Mouse (Mus musculus) megakaryocyte, adult 5-6 weeks (primary cell): Measurements from ENCODE around the gene Lpin3. TPM values are rescaled to one million over a fixed set of nuclear protein-coding genes. Genes with fewer than 3 reads are reported as not detected.

Experiments
- ATAC-seq: 2 replicates; pipeline ENCODE4 v1.8.0; 2016; ENCODE audit warnings: mild to moderate bottlenecking, inconsistent platforms; ENCODE audit not compliant: poor library complexity, severe bottlenecking
- total RNA-seq, 2 experiments: library from RNA; stranded (forward) in 1 of 2; stranded (reverse) in 1 of 2; fragments of 153-499, 151-499 nt in 1 of 2; fragments of 221-1000, 200-1000 nt in 1 of 2; gene quantifications; 2 replicates each; pipeline versions ENCODE4 v1.2.3 to v1.2.4; 2015 to 2017

Lpin3 gene
- total RNA-seq, 2 experiments from 2014 or later: not detected

DNA sequence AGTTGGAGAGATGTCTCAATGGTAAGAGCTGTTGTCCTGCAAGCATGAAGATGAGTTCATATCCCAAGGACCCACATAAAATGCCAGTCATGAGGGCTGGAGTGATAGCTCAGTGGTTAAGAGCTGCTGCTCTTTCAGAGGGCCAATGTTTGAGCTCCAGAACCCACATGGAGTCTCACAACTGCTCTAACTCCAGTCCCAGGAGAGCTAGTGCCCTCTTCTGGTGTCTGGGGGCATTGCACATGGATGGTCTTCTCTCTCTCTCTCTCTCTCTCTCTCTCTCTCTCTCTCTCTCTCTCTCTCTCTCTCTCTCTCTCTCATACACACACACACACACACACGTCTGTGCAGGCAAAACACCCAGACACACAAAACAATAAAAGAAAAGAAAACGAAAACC is 4.4 kb downstream of the Lpin3 start:
- peak; percentile 47 for ATAC-seq

GRCm38 (mm10) chr2:160886221-160886620 is 5.8 kb downstream of the Lpin3 start:
- no peak for ATAC-seq

GRCm38 (mm10) chr2:160887284-160887683 is 6.8 kb downstream of the Lpin3 start:
- peak; percentile 92 for ATAC-seq

GRCm38 (mm10) chr2:160887859-160888258 is 7.4 kb downstream of the Lpin3 start:
- peak; percentile 30 for ATAC-seq

DNA sequence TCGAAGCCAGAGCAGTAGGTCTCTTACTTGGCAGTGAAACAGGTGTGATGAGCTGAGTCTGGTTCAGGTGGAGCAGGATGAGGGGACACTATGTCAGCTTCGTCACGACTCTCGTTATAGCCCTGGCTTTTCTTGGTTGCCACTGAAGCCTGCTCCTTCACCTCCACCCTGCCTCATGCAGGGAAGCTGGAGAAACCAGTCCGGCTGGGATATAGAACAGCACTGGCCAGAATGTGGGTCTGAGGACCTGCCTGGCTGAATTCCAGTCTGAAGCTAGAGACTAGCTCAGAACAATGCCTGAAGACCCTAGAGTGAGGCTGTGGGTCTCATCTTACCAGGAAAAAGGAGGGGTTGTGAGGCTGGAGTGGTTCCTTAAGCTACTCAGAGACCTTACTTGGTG is 10.6 kb downstream of the Lpin3 start:
- no peak for ATAC-seq

DNA sequence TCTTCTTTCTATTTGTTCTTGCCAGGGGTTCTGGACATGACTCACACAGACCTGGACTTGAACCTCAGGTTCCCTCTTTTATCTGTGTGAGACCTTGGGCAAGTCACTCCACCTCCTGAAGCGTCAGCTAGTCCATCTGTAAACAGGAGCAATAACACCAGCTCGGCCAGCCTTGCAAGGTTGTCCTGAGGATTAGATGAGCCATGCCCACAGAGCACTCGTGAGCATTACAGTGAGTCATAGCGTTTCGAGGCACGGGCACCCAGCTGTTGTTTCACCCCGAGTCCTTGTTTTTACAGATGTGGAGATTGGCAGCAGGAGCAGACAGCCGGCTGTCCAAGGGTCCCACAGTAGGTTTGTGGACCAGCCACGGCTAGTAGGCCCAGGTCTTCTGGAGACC is 11.2 kb downstream of the Lpin3 start:
- ATAC-seq: no peak

DNA sequence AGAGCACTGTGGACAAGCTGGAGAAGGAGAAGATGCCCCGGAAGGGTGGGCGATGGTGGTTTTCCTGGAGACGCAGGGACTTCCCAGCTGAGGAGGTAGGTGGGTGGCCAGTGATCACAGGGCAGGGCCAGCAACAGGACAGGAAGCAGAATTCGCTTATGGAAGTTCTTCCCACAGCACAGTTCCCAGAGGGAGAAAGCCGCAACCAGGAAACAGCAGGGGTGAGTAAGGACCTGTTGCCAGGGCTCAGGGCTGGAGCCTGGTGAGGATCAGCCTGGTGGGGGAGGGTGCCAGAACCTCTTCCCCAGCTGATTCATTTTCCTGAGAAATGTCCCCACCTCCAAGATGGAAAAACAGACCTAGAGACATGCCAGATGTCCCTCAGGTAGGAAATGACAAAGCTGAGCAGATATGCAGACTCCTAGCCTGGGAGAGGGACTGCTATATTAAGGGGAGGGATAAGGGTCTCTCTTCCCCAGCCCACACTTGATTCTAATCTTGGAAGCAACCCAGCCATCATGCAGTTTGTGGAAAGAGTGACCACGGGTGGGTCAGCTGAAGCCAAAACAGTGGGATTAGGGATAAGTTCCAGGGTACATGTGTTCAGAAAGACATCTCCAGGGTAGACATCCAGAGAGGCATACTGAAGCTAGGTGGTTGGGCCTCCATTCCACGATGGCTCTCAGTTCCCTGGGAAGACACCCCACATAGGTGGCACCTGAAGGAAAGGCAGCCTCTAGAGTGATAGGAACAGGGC is 21.4 kb downstream of the Lpin3 start:
- no peak for ATAC-seq

DNA sequence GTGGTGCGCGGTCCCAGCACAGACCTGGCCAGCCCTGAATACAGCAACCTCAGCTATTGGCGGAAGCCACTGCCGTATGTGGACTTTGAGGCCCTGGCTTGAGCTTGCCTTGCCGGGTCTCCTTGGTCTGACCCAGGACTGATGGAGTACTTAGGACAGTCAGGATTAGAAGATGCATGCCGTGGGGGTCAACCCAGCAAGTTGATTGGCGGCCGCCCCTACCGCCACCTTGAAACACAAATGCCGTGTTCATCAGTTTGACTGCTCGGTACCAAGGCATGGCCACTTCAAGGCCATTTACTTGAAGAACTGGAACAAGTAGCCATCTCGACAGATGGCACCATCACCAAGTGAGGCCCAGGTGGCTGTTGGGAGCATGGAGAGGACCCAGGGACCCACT is 24.8 kb downstream of the Lpin3 start:
- ATAC-seq: no peak

DNA sequence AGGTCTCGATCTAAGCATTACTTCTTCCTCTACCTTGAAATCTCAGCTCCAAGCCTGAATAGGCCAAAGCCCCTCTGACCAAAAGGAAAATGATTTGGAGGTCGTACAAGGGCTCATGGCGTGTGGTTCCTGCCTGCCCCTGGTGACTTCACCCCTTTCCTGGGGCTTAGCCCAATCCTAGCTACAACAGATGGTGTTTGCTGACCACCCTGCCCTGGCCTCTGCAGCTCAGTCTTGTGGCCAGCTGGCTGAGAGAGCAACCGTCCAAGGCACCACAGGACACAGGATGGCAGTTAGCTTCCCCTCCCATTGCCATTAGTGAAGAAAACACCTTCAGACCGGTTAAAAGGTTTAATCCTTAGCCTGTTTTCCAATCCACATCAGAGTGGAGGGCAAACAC is 25.6 kb downstream of the Lpin3 start:
- no peak for ATAC-seq

GRCm38 (mm10) chr2:160908607-160909006 is 28.1 kb downstream of the Lpin3 start:
- no peak for ATAC-seq

DNA sequence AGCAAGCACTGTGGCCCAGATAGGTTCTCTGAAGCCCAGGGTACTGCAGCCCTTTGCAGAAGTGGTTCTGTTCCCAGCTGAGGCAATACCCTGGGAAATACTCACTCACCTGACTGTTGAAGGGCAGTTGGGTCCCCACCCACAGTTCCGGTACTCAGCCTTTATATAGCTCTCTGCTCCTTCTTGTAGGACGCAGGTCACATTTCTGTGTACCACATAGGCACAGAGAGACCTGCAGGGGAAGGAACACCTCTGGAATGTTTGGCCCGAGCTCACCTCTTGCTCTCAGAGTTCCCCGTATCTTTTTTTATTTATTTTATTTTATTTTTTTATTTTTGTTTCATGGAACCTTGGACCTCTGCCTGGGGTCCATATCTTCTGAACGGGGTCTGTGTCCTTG is 30.2 kb downstream of the Lpin3 start:
- no peak for ATAC-seq

DNA sequence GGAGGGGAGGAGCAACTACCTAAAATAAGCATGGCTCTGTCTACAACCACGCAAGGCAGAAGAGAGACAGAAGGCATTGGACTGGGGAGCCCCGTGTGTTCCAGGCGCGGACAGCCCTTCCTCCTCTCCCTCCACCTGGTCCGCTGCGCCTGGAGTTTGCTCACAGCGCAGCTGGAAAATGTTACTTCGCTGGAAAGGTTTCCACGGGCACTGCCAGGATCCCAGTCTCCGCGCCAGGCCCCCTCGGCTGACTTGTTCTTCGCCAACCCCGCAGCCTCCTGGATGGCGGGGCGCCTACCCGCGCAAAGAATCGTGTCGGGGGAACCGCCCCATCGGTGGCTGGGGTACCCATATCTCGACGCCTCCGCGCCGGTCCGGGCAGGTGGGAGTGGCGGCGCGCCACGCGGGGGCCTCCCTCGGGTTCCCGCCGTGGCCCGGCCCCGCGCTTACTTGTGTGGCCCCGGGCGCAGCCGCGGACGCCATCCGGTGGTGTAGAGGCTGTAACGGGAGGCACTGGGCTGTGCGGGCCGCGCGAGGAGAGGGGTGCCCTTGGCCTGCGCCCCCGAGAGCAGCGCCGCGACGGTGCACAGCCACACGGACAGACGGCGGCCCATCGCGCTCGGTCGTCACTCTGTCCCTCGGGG is 31.2 kb downstream of the Lpin3 start:
- no peak for ATAC-seq

DNA sequence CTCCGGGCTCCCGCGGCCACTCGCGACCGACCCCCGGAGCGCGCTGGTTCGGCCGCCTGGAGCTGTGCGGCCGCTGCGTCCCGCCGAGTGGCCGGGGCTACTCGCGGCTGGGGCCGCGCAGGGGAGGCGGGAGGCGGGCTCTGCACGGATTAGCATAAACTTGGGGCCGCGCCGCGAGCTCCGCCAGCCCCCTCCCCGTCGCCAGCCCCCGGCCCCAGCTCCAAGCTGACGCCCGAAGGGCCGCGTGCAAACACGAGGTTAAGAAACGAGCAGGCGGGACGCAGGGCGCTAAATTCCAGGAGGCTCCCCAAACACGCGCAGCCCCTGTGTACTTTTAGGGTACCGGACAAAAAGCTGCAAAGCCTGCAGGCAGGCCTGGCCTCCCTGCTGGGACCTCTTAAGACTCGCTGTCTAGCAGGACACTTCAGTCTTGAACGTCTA is 31.8 kb downstream of the Lpin3 start, which contains the start of gene Emilin3:
TSS of gene Emilin3 (minus strand) at position 98 of the 441 bp plus-strand sequence.
- ATAC-seq: no peak

GRCm38 (mm10) chr2:160914656-160915055 is 34.2 kb downstream of the Lpin3 start:
- no peak for ATAC-seq

- no peak for ATAC-seq
Observed at GRCm38 (mm10) chr2:160915821-160916610, 35.5 kb downstream of the Lpin3 start.

DNA sequence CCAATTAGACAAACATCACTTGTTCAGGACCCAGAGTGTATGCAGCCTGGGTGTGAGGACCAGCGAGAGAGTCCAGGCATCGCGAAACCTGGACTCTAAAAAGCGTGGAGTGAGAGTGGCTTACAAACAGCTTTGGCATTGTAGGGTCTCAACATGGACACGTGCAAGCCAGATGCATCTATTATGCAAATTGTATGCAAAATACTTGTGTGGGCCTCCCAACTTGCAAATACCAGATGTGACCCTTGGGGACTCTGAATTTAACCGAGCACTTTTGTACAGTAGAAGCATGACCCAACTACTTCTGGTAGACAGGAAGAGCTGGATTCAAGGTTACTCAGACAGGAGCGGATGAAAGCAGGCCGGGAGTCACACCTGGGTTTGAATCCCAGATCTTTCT is 36.2 kb downstream of the Lpin3 start:
- no peak for ATAC-seq

- no peak for ATAC-seq
Observed at GRCm38 (mm10) chr2:160917313-160917712, 36.8 kb downstream of the Lpin3 start.

- ATAC-seq: no peak
Observed at GRCm38 (mm10) chr2:160918154-160918929, 37.9 kb downstream of the Lpin3 start.

GRCm38 (mm10) chr2:160918930-160919215 is 38.4 kb downstream of the Lpin3 start:
- no peak for ATAC-seq

DNA sequence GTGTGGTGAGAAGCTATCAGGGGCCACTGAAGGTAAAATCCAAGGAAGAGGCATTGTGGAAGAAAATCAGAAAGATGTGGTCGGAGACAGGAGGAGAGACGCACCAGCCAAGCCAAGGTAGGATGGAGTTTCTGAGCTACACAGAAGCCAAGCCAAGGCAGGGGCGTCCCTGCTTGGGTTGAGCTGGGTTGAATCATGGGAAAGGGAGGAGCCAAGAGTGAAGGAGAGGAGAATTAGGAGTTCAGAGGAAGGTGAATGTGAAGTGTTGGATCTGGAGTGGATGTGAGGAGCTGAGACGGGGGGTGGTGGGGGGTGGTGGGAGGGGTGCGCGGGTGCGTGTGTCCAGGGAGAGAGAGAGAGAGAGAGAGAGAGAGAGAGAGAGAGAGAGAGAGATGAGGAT is 40.8 kb downstream of the Lpin3 start:
- ATAC-seq: no peak

DNA sequence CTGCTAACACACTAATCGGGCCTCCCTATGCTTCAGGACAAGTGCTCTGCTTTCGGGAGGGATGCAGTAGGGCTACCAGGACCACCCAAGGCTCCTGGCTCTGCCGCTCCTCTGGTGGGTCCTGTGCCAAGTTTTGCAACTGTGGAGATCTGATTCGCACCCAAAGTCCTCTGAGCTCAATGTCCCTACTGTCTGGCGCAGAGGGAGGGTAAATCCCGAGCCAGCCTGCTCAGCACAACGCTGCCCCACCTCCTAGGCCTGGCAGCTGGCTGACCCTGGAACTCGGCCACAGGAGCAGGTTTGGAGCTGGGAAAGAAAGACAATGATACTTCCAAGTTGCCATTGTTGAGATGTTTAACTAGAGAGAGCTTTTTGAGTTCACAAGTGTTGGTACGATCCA is 44.7 kb downstream of the Lpin3 start:
- ATAC-seq: no peak
